Mouse (Mus musculus) fibroblast of lung, adult 2 months (primary cell): ENCODE measurements around the gene Hist1h2bp.
"Not testable (repeated sequence)": the region's sequence is repeated elsewhere in the genome, so short reads cannot be mapped to it uniquely, and the experiment has no call there.

ENCODE experiments used
- DNase-seq: peaks from one replicate; pipeline ENCODE4 v3.0.0-alpha.2; 2011; ENCODE audit warnings: low read depth

Hist1h2bp gene

DNA sequence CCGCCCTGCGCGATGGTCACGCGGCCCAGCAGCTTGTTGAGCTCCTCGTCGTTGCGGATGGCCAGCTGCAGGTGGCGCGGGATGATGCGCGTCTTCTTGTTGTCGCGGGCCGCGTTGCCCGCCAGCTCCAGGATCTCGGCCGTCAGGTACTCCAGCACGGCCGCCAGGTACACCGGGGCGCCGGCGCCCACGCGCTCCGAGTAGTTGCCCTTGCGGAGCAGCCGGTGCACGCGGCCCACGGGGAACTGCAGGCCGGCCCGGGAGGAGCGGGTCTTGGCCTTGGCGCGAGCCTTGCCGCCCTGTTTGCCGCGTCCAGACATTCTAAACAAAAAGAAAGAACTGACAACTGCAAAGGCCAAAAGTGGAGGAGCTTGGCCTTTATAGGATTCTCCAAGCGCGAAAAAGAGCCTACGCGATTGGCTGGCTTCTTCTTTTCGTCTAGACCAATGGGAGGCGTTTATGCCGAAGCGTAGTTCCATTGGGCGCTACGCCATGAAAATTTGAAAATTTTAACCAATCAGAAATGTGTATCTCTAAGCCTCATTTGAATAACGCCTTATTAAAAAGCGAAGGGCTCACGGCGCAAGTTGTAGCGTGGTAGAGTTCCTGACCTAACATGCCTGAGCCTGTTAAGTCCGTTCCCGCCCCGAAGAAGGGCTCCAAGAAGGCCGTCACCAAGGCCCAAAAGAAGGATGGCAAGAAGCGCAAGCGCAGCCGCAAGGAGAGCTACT, at the start of gene Hist1h2bp, which contains the start of gene Hist1h2an:
Gene Hist1h2bp, plus strand, starts transcription at position 563 of the 731 bp plus-strand sequence.
Gene Hist1h2an, minus strand, starts transcription at position 320 of the 731 bp plus-strand sequence.
- peak; percentile 98 for DNase-seq

DNA sequence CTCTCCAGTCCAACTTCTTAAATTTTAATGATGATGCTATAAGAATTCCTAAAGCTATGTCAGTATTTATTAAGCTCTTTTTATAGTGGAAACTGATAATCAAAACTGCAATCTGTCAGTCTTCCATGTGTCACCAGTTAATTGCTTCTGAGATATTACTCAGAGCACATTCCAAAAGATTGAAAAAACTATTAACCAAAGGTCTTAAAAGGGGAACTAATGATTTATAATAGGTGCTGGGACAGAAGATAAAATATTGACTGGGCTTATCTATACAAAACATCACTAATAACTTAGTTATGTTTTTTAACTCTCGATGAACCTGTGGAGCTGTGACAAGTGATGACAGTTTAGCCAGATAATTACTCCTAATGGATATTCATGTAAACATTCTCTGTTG, 42.3 kb upstream of the Hist1h2bp start:
- DNase-seq, result no peak

DNA sequence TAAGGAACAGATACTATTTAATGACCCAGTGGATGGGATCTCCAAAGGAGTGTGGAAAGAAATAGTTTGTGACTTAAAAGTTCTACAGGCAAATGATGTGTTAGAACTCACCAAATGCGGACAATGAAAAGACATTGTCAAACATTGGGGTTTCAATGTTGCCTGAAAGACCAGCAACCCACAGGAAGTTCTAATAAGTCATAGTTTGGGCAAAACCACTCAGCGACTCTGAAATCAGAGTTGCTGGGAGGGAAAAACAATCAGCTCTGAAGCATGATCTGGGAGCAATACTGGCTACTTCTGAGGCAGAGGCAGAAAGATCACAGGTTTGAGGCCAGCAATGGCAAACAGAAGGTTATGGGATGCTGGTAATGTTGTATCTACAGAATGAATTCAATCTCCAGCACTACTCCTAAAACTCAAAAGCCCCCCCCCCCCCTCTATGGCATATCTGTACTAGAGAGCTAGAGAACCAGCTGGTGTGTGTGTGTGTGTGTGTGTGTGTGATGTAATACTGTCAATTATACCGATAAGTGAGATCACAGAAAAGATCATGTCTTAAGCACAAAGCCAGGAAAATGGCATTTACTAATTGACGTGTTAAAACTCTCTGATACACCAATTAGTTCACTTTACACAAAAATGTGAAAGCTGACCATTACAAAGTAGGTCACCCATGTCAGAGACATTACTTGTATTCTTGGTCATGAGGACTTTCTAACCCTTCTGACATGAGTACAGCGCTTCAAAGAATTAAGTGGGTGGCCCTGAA, 37.7 kb upstream of the Hist1h2bp start:
- DNase-seq, result no peak

DNA sequence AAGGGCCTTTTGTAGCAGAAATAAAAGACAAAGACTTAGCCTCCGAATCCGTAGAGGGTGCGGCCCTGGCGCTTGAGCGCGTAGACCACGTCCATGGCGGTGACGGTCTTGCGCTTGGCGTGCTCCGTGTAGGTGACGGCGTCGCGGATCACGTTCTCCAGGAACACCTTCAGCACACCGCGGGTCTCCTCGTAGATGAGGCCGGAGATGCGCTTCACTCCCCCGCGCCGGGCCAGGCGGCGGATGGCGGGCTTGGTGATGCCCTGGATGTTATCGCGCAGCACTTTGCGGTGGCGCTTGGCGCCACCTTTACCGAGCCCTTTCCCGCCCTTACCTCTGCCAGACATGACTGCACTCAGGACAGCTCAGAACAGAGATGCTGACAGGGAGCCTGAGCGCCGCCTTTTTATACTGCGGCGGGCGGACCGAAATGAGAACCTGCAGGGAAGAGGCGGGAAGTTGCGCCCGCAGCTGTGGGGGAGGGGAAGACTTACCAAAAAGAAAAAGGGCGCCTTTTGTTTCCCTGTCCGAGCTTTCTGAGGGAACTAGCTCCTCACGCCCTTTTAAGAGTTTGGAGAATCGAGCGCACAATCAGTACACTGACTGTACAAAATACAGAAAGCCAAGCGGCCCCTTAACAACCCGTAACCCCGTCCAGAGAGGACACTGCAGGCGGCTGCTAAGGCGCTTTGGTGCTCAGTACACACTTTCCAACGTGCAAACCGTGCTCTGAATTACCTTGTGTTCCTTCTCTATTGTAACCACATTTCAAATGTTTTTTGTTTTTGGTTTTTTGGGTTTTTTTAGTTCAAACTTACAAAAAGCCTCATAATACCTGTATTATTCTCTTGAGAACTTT, 36.9 kb upstream of the Hist1h2bp start, which contains the start of gene Hist1h4k:
Gene Hist1h4k, minus strand, starts transcription at position 347 of the 859 bp plus-strand sequence.
- not testable (repeated sequence) for DNase-seq

DNA sequence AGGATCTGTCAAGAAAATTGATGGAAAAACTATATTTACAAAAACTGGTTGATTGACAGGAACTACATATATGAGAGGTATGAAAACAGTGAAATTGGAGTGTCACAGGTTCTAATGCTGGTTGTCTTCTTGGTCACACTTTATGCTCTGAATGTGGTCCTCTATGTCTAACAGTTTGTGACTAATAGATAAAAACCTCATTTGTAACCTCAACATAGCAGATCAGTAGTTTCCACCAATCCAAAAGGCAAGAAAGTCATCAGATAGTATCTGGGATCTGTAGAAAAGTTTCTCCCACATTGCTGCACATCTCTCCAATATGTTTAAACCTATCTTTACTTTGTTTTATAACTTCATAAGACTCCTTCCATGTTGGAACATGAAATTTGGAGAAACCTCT, 35.8 kb upstream of the Hist1h2bp start:
- DNase-seq, result no peak

DNA sequence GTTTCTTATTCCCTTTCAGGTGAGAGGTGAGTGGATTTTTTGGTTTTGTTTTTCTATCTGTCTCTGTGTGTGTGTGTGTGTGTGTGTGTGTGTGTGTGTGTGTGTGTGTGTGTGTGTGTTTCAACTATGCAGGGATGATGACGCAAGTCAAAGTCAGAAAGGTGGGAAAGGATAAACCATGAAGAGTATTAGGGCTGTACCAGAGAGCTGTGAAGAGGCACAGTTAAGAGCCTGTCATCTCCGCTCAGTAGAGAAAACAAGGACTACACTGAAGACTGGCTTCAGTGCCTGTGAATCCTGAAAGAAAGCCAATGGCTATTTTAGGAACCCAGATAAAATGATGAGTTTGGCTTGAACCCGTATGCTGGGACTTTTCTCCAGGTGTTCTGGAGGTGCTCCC, 35.4 kb upstream of the Hist1h2bp start:
- no peak for DNase-seq

DNA sequence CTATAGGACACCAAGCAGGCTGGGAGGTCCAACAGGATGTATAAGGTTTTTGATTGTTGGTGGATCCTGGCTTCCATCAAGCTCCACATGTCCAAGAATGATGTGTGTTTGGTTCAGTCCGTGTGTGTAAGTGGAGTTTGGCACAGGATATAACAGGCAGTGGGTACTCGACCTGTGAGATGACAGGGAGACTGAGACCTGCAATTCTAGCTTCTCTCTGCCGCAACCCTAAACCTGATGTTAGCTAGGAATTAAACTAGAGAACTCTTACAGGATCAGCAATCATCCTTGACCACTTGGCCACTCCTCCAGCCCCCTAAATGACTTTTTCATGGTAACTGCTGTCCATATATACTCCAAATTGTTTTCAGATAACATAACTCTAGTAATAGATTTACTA, 34.9 kb upstream of the Hist1h2bp start:
- no peak for DNase-seq

DNA sequence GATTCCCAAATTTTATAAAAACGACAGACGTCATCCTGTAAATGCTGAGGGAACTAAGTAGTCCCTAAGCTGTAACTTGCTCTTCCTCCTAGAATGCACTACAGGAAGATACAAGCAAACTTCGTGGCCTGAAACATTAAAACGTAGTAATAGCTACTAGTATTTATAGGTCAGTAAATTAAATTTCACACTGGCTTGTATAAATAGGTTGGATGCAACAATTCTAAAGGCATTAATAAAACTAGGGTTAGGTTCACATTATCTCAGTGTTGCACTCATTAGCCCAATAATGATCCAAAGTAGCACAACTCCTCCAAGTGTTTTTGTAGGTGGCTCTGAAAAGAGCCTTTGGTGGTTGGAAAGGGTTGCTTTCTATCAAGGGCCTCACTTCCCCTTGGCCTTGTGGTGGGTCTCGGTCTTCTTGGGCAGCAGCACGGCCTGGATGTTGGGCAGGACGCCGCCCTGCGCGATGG, 34.2 kb upstream of the Hist1h2bp start:
- no peak for DNase-seq

DNA sequence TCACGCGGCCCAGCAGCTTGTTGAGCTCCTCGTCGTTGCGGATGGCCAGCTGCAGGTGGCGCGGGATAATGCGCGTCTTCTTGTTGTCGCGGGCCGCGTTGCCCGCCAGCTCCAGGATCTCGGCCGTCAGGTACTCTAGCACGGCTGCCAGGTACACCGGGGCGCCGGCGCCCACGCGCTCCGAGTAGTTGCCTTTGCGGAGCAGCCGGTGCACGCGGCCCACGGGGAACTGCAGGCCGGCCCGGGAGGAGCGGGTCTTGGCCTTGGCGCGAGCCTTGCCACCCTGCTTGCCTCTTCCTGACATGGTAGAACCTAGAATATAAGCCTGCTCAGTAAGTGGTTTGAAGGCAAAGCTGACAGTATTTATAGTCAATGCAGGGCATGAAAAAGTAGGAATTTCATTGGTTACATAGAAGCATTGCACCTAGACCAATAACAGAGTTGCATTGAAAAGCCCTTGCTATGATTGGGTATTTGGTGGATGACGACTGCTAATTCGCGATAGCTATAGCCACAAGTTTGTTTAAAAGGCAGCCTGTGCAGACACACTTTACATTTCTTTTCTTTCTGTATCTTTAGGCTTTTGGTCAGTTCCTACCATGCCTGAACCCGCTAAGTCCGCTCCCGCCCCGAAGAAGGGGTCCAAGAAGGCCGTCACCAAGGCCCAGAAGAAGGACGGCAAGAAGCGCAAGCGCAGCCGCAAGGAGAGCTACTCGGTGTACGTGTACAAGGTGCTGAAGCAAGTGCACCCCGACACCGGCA, 33.6 kb upstream of the Hist1h2bp start, which contains the start of the genes Hist1h2ak and Hist1h2bn:
Gene Hist1h2ak, minus strand, starts transcription at position 304 of the 762 bp plus-strand sequence.
Gene Hist1h2bn, plus strand, starts transcription at position 600 of the 762 bp plus-strand sequence.
- peak; percentile 76 for DNase-seq

DNA sequence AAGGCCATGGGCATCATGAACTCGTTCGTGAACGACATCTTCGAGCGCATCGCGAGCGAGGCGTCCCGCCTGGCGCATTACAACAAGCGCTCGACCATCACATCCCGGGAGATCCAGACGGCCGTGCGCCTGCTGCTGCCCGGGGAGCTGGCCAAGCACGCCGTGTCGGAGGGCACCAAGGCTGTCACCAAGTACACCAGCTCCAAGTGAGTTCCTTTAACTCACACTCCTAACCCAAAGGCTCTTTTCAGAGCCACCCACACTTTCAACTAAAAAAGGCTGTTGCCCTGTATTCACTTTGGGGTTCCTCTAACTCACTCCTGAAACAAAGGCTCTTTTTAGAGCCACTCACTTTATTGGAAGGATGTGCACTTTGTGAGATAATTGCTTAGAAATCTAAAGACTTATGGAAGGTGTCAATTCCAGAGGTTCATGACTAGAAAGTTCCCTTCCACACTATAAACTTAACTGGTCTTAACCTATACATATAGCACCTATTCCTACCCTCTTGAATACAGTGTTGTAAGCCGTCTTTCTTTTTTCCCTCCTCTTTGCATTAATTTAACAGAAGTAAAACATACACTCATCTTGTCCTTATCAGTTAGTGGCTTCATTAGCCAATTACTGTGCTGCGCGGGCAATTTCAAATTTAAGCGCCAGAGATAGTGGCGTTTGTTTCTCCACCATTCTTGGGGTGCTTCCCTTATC, 32.8 kb upstream of the Hist1h2bp start:
- not testable (repeated sequence) for DNase-seq

DNA sequence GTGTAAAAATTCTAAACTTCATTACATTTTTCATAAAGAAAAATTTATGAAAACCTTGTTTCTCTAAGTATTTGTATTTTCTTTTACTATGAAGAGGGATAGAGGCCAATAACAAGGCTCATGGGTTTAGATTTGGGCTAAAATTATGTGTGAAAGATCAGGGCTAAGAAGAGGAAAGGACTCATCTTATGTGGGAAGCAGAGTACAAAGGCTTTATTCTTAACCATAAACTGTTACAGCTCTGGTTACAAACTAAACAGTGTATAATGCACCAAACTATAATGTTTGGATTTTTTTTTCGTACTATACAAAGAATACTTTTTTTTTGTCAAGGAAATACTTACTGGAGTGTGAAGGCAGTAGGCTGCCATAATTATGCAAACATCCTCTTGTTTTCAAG, 31.6 kb upstream of the Hist1h2bp start:
- DNase-seq, result no peak

DNA sequence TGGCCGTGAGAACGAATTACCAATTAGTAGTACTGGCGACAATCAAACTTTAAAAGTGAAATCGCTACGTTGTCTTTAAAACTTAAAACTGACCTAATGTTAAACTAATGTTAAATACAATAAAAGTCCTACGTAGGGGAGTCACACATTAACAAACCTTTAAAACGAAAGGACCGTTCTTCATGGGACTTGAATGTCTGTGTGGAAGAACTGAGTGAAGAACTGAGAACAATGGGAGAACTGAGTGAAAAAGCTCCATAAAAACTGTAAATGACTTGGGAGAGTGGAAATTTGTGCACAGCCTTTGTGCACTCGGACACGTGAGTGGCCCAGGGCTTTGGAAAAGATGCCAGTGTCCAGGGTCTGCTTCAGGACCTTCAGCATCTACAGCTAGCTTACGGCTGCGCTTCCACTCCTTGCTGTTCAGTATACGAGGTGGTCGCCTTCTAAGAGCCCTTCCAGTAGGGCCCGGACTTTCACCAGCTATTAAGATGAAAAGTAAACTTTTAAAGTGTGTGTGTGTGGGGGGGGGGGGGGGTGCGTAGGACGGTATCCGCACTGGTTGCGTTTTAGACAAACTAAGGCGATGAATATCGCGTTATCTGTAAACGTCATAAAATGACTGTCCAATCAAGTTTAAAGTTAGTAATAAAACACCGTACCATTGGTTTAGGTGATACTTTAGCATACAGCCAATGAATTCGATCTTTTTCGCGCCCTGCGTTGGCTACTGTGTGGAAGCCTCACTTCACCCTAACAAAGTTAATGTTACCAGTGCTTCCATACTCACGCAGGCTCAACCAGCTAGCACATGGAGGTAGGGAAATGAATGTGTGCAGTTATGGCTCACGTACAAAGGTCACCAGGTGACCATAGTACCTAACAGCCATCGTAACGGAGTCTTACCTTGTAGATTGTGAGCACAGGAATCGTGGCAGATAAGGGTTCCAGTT, 8.2 kb upstream of the Hist1h2bp start:
- DNase-seq, result peak; percentile 85

DNA sequence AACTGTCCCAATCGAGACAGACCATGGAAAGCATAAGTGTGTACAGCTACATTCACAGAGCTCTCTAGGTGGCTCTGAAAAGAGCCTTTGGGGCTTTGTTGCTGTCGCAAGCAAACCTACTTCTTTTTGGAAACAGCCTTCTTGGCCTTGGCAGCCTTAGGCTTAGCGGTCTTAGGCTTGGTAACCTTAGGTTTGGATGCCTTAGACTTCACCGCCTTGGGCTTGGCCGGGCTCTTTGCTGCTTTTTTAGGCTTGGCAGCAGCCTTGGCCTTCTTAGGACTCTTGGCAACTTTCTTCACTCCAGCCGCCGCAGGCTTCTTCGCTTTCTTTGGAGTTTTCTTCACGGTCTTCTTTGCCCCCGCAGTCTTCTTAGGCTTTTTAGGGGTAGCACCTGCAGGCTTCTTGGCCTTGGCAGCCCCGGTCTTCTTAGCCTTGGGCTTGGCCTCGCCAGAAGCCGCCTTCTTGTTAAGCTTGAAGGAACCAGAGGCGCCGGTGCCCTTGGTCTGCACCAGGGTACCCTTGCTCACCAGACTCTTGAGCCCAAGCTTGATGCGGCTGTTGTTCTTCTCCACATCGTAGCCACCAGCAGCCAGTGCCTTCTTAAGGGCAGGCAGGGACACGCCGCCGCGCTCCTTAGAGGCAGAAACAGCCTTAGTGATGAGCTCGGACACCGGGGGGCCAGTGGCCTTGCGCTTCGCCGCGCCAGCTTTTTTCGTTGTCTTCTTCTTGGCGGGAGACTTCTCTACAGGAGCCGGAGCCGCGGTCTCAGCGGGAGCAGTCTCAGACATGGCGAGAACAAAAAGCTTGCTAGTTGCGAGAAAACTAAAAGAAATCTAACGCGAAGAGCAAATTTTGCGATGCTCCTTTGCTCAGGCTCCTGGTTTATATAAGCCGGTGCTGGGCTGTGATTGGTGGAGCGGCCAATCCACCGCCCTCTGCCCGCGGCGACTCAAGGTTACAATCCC, 7.2 kb upstream of the Hist1h2bp start, which contains the start of gene Hist1h1b:
Gene Hist1h1b, minus strand, starts transcription at position 859 of the 965 bp plus-strand sequence.
- no peak for DNase-seq

DNA sequence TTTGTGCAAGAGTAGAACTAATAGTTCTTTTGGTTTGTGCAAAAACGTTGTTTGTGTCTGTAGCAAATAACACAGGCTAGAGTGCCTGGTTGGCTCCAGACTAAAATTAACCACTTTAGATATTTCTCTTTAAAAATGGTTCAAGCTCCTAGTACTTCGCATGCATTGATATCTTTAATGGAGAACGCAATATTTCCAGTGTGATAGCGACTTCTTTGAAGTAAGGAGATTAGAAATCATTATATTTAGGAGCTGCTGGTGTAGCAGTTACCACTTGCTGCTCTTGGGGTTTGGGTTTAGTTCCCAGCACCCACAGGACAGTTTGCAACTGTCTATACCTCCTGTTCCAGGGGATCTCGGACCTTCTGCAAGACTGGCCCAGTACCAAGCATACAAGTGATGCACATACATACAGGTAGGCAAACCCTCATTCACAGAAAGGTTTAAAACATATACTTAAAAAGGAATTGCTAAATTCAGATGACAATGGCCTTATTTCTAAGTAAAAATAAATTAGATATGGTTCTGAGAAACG, 6.2 kb upstream of the Hist1h2bp start:
- no peak for DNase-seq

DNA sequence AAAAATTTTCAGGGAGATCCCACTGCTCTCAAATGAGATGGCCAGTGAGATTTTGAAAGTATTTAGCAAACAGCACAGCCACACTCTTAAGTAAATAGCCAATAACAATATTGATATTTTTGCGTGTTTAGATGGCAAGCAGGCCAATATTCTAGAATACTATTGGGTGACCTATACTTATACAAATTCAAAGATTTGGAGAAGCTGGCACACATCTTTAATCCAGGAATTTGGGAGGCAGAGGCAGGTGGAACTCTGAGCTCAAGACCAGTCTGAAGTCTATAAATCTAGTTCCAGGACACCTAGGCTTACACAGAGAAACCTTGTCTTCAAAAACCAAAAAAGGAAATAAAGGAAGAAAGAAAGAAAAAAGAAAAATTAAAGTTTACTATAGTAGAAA, 5.6 kb upstream of the Hist1h2bp start:
- DNase-seq, result no peak

DNA sequence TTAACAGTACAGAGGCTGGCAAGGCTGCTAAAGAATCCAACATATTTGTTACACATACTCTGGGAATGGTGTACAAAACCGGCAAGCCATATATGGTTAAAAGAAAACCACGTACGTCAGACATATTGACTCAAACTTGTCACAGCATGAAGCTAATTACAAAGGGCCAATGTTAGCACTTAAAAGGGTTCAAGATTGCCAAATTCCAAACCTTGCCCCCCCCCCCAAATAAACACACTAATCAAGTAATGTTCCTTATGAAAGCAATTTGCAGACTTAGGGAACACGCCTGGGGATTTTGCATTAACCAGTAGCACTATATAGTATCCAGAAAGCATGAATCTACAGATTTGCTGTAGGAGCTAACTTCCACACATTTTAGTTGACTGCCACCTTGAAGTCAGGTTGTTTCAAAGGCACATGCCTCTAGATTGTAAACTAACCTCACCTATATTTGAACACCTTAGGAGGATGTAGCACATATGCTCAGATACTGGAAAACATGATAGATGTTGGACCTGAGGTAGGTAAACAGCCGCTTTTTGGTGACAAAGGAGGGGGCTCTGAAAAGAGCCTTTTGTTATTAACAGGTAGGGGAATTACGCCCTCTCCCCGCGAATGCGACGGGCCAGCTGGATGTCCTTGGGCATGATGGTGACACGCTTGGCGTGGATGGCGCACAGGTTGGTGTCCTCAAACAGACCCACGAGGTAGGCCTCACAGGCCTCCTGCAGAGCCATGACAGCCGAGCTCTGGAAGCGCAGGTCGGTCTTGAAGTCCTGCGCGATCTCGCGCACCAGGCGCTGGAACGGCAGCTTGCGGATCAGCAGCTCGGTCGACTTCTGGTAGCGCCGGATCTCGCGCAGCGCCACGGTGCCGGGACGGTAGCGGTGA, 4.7 kb upstream of the Hist1h2bp start:
- DNase-seq, result not testable (repeated sequence)

DNA sequence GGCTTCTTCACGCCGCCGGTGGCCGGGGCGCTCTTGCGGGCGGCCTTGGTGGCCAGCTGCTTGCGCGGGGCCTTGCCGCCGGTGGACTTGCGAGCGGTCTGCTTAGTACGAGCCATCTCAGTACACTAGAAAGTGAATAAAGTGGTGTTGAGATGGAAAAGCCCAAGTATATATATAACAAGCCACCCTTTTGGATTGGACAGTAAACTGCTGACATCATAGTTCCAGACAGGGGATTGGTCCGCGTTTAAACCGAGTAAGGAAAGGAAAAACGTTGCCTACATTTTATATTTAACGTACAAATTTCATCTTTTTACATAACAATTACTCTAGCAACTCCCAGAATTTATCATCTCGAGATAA, 4.0 kb upstream of the Hist1h2bp start, which contains the start of gene Hist1h3i:
Gene Hist1h3i, minus strand, starts transcription at position 116 of the 363 bp plus-strand sequence.
- DNase-seq, result peak; percentile 79
